Mouse (Mus musculus) liver, adult 2 months (tissue): Measurements from ENCODE around the gene Spata31d1b. TPM values are rescaled to one million over a fixed set of nuclear protein-coding genes. Genes with fewer than 3 reads are reported as not detected.
A peak's percentile ranks its signal among the peaks of the same experiment; 100 is the strongest.
"Not testable (repeated sequence)": the region's sequence is repeated elsewhere in the genome, so short reads cannot be mapped to it uniquely, and the experiment has no call there.

ENCODE experiments used
- DNase-seq: peaks from one replicate; pipeline ENCODE4 v3.0.0-alpha.2; 2011; ENCODE audit warnings: low read depth, low spot score; ENCODE audit errors: extremely low read depth
- H3K27ac ChIP-seq: fragments of 200-500 bp; replicated peaks from 2 replicates; pipeline ENCODE4 v1.5.1; 2012; ENCODE audit warnings: low read depth, mild to moderate bottlenecking, control low read depth, inconsistent platforms, low read length; ENCODE audit not compliant: insufficient read depth
- H3K27me3 ChIP-seq: fragments of 200-500 bp; 2 replicates; pipeline ENCODE4 v1.6.1; 2012; ENCODE audit warnings: mild to moderate bottlenecking, moderate library complexity, low read length, inconsistent platforms; ENCODE audit not compliant: control insufficient read depth, insufficient read depth
- H3K36me3 ChIP-seq: fragments of 200-500 bp; 2 replicates; pipeline ENCODE4 v1.6.1; 2012; ENCODE audit warnings: low read length, inconsistent platforms; ENCODE audit not compliant: control insufficient read depth, insufficient read depth
- H3K4me1 ChIP-seq: fragments of 200-500 bp; 2 replicates; pipeline ENCODE4 v1.6.1; 2011; ENCODE audit warnings: low read length; ENCODE audit not compliant: control insufficient read depth, insufficient read depth
- H3K4me3 ChIP-seq: fragments of 200-500 bp; 2 replicates; pipeline ENCODE4 v1.5.1; 2011; ENCODE audit warnings: low read depth, mild to moderate bottlenecking, control low read depth, low read length, moderate library complexity; ENCODE audit not compliant: insufficient read depth
- H3K79me2 ChIP-seq: fragments of 200-500 bp; 2 replicates; pipeline ENCODE4 v1.6.1; 2012; ENCODE audit warnings: inconsistent platforms, mild to moderate bottlenecking, low read length, moderate library complexity; ENCODE audit not compliant: control insufficient read depth, insufficient read depth
- H3K9ac ChIP-seq: fragments of 200-500 bp; 2 replicates; pipeline ENCODE4 v1.6.1; 2012; ENCODE audit warnings: low read depth, mild to moderate bottlenecking, control low read depth, inconsistent platforms, low read length
- CTCF ChIP-seq: fragments of 200-500 bp; IDR thresholded peaks from 2 replicates; pipeline ENCODE4 v1.5.1; 2011; ENCODE audit warnings: low read depth, low read length, control low read depth
- POLR2A ChIP-seq: fragments of 200-500 bp; IDR thresholded peaks from 2 replicates; pipeline ENCODE4 v1.6.1; 2011; ENCODE audit warnings: low read length, control low read depth; ENCODE audit not compliant: insufficient read depth; ENCODE audit errors: extremely low read depth
- WGBS: fragments of 180-500 bp; shearing (Covaris S2); methylation state at CpG from one replicate; pipeline ENCODE4 v1.1.7; 2018; 5-methylcytosine and 5-hydroxymethylcytosine counted together
- polyA plus RNA-seq: library from polyadenylated mRNA; depleted of rRNA; stranded (reverse); fragments of >200 nt; gene quantifications from 2 replicates; pipeline ENCODE4 v1.2.3, GENCODE M21; 2012
- total RNA-seq: library from RNA; depleted of rRNA; stranded (reverse); fragments of >200 nt; gene quantifications from 2 replicates; pipeline ENCODE4 v1.2.3, GENCODE M21; 2014

The Spata31d1b gene
- total and polyA plus RNA-seq, 2 experiments = not detected

GRCm38 (mm10) chr13:59719475-59719874, 7.4 kb downstream of the Spata31d1b start:
- no peak for TF ChIP-seq CTCF
- no peak for TF ChIP-seq POLR2A
- no peak overlapping the region for H3K27ac ChIP-seq
- no peak overlapping the region for H3K9ac ChIP-seq
- DNase-seq = no peak
- H3K4me3 ChIP-seq = no peak overlapping the region
- WGBS = 93% methylated on average over 1 of the region's 1 CpGs
- H3K27me3 ChIP-seq = no peaks in the 10 kb centered on the region
- no peaks in the 10 kb centered on the region for H3K79me2 ChIP-seq
- no peaks in the 10 kb centered on the region for H3K4me1 ChIP-seq
- H3K36me3 ChIP-seq = no peaks in the 10 kb centered on the region

- not testable (repeated sequence) for DNase-seq, H3K36me3 ChIP-seq, H3K9ac ChIP-seq, H3K4me3 ChIP-seq, H3K27ac ChIP-seq, H3K4me1 ChIP-seq, H3K79me2 ChIP-seq, H3K27me3 ChIP-seq
- WGBS = 84% methylated on average over 1 of the region's 1 CpGs
Observed at GRCm38 (mm10) chr13:59722089-59722488, 10.0 kb downstream of the Spata31d1b start.

- Histone ChIP-seq H3K9ac (no peak overlapping the region), H3K4me1 (no peaks in the 10 kb centered on the region), H3K79me2 (no peaks in the 10 kb centered on the region), H3K27ac (no peak overlapping the region), H3K4me3 (no peak overlapping the region), H3K27me3 (0 out of 2 replicates have a peak, but pooled peaks cover 2% of the 10 kb centered on the region), H3K36me3 (no peaks in the 10 kb centered on the region)
- no peak for DNase-seq
- TF ChIP-seq CTCF (no peak), POLR2A (no peak)
- 34% methylated on average over 29 of the region's 29 CpGs for WGBS
Observed at GRCm38 (mm10) chr13:59726139-59726867, 14.2 kb downstream of the Spata31d1b start.

DNA sequence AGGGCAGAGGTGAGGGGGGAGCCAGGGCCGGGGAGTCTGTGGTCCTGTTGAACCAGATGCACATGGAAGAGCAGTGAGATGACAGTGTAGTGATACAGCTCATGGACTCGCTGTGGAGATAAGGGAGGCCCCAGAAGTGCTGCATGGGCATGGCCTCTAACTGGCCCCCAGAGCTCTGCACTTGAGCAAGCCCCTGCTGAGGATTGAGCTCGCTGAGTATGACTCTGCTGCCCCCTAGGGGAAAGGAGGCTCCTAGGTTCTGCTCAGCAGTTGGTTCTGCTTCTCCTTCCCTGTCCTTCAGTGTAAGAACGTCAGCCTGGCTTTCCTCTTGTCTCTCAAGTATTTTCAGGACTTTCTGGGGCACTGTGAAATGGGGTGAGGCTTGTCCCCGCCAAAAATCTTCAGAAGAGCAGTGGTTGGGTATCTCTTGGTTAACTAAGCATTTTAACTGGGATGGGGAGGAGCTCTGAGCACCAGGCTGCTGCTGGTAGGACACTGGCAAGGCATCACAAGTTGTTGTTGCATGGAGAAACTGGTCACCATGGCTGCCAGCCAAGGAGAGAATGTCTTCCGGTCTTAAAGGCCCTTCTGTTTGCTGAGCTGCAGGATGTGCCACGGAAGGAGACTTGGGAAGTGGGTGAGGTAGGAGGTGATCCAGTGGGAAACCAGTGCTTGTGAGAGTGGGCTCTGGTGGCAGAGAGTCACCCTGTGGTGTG, 16.5 kb downstream of the Spata31d1b start:
- H3K9ac ChIP-seq = no peak overlapping the region

DNA sequence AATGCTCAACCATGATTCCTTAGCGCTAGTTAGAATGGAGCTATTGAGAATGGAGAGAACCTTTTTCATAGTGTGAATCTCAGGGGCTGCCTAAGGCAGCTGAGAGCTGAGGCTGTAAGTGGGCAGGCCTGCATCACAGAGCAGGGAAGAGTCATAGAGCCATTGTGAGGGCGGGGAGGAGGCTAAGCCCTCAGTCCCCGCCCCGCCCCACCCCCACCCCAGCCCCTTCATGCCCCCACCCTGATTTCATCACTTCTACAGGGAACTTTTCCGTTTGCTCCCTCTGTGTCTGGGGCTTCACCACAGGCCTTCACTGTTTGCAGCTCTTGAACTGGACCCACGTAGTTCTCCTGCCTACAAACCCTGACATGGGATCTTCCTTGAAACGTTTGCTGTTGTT, 19.6 kb downstream of the Spata31d1b start, which contains the start of gene Spata31d1d:
Spata31d1d (minus strand) TSS at position 101 of the 400 bp plus-strand sequence.
- Histone ChIP-seq H3K36me3 (no peaks in the 10 kb centered on the region), H3K4me3 (no peak within 1 kb of the TSS), H3K27me3 (no peaks in the 10 kb centered on the region), H3K27ac (no peak within 1 kb of the TSS), H3K4me1 (no peaks in the 10 kb centered on the region), H3K79me2 (no peaks in the 10 kb centered on the region), H3K9ac (no peak within 1 kb of the TSS)
- no peak for TF ChIP-seq POLR2A
- TF ChIP-seq CTCF = no peak
- 44% methylated on average over 7 of the region's 7 CpGs for WGBS
- DNase-seq = no peak

More for the DNA sequence above, 16.5 kb downstream of the Spata31d1b start:
- TF ChIP-seq POLR2A = no peak
- TF ChIP-seq CTCF = peak; percentile 91
- Histone ChIP-seq H3K27me3 (0 out of 2 replicates have a peak, but pooled peaks cover 2% of the 10 kb centered on the region), H3K4me3 (no peak overlapping the region), H3K79me2 (no peaks in the 10 kb centered on the region), H3K36me3 (no peaks in the 10 kb centered on the region), H3K27ac (no peak overlapping the region), H3K4me1 (no peaks in the 10 kb centered on the region)
- DNase-seq = peak; percentile 41
- 22% methylated on average over 7 of the region's 7 CpGs for WGBS

GRCm38 (mm10) chr13:59733936-59734335, 21.9 kb downstream of the Spata31d1b start:
- no peaks in the 10 kb centered on the region for H3K79me2 ChIP-seq
- no peak overlapping the region for H3K9ac ChIP-seq
- H3K4me1 ChIP-seq = no peaks in the 10 kb centered on the region
- no peak overlapping the region for H3K27ac ChIP-seq
- no peaks in the 10 kb centered on the region for H3K36me3 ChIP-seq
- no peaks in the 10 kb centered on the region for H3K27me3 ChIP-seq
- 90% methylated on average over 4 of the region's 4 CpGs for WGBS
- TF ChIP-seq CTCF (no peak), POLR2A (no peak)
- no peak overlapping the region for H3K4me3 ChIP-seq
- DNase-seq = no peak

DNA sequence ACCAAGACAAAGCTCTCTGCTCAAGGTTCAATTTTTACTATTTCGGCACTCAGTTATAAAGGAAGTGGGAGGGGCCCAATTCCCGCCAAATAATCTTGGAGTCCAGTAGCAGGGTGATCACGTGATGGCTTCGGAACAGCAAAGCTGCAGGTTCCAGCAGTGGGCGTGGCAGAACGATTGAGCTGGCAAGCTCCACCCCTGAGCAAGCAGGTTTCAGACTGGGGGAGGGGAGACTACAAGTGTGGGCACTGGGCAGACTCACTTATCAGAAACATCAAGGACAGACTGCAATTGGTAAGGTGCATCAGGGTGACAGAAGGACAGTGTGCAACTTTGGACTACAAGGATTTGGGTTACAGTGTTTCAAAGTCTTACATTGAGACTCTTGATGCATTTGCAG, 22.3 kb downstream of the Spata31d1b start:
- H3K9ac ChIP-seq, DNase-seq, H3K36me3 ChIP-seq, H3K4me3 ChIP-seq, H3K4me1 ChIP-seq, H3K79me2 ChIP-seq, H3K27me3 ChIP-seq, H3K27ac ChIP-seq: not testable (repeated sequence)
- 39% methylated on average over 6 of the region's 6 CpGs for WGBS
